Mouse (Mus musculus) heart, adult 8-10 months (tissue): ENCODE data around the gene Alkbh4. TPM values are rescaled to one million over a fixed set of nuclear protein-coding genes. Genes with fewer than 3 reads are reported as not detected.
"Not testable (repeated sequence)": the region's sequence is repeated elsewhere in the genome, so short reads cannot be mapped to it uniquely, and the experiment has no call there.

Experiments
- DNase-seq: peaks from one replicate; pipeline ENCODE4 v3.0.0; 2022; ENCODE audit warnings: low spot score
- total RNA-seq, 4 experiments: library from RNA; stranded (reverse); gene quantifications; 2 replicates each; pipeline ENCODE4 v1.2.4; 2022

Alkbh4 gene
- total RNA-seq: 1 to 10 TPM; 4.0 to 5.4 (median 4.6) TPM

DNA sequence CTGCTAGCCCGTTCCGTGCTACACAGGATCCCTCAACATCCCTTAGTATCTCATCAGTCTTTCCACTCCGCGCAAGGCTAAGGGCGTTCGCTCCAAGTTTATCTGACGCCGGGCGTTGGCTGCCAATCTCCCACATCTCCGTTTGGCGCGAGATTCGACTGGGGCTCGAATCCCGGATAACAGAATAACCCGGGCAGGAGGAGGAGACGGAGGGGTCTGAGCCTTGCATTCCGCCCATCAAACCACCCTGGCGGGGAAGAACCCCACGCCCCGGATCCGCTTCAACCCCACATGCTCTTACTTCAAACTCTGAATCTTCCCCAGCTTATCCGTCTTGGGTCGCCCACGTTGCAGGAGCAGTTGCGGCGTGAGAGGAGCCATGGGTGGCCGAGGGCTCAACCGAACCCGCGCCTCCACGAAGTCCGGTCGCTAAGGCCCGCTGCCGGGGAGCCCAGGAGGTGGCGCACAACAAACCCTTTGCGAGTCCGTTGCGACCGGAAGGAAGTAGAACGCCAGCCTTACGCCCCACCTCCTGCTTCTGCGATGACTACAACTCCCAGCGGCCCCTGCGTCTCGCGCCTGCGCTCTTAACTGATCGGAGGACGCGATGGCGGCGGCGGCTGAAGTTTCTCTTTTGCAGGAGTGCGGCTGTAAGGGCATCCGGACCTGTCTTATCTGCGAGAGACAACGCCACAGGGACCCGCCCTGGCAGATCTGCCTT, at the start of gene Alkbh4, which contains the start of gene Lrwd1:
Gene Alkbh4, plus strand, starts transcription at position 576 of the 721 bp plus-strand sequence.
Gene Lrwd1, minus strand, starts transcription at position 504 of the 721 bp plus-strand sequence.
- peak; percentile 96 for DNase-seq

DNA sequence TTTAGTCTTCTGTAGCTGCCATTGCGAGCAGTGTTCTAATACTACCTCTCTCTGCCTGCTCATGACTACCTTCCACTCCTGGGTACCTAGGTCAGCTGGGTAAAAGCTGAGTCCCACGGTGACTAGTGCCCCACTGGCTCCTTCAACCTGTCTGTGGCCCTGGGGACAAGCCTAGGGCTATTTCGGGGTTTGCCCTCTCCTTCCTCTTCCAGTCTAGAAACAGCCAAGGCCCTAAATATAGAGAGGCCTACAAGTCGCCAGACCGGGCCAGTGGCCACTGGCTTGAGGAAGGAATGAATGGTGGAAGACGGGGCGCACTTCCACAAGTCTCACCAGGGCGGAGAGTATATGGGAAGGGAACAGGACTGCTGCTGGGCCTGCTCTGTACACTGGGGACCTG, 49.7 kb upstream of the Alkbh4 start:
- no peak for DNase-seq

DNA sequence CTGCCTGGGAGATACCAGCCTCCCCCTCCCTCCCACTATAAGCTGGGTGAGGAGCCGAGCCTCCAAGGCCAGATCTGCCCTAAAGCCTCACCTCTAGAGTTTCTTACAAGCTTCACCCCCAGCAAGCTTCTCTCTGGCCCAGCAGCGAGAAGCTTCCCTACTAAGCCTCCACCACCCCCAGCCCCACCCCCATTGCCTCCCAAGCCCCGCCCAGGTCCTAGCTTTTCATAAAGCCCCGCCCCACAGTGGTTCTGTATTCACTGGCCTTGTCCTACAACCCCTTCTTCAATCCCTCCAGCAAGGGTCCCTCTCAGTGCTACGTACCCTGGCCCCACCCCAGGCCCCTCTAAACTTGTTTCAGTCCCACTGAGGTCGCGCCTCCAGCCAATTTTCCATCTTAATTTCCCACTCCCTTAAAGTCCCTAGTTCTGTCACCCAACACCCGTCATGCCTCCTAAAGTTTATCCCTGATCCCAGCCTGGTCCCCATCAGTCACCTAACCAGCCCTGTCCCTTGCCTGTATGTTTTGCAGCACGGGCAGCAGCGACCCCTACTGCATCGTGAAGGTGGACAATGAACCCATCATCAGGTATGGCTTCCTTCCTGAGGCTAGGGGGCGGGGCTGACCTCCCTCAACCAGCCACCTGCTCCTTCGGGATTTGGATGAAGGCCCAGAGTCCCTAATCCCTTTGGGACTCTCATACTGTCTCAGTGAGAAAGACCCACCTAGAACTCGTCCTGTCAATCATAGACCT, 46.9 kb upstream of the Alkbh4 start:
- no peak for DNase-seq

DNA sequence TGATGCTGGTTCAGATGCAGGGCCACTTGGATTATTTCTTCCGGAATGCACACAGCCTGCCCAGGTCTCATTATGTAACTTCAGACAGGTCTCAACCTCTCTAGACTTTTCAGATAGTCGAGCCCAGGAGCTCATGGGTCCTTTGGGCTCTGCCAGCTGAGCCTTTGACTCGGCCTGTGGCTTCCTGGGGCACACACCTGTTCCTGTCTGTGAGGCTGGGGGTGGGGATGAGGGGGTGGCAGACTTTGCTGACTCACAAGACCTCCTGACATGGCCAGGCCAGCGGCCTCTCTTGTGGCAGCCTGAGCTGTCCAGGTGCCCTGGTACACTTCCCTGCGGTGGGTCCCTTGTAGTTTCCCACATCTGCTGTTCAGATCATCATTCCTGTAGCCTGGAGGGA, 44.0 kb upstream of the Alkbh4 start:
- no peak for DNase-seq

DNA sequence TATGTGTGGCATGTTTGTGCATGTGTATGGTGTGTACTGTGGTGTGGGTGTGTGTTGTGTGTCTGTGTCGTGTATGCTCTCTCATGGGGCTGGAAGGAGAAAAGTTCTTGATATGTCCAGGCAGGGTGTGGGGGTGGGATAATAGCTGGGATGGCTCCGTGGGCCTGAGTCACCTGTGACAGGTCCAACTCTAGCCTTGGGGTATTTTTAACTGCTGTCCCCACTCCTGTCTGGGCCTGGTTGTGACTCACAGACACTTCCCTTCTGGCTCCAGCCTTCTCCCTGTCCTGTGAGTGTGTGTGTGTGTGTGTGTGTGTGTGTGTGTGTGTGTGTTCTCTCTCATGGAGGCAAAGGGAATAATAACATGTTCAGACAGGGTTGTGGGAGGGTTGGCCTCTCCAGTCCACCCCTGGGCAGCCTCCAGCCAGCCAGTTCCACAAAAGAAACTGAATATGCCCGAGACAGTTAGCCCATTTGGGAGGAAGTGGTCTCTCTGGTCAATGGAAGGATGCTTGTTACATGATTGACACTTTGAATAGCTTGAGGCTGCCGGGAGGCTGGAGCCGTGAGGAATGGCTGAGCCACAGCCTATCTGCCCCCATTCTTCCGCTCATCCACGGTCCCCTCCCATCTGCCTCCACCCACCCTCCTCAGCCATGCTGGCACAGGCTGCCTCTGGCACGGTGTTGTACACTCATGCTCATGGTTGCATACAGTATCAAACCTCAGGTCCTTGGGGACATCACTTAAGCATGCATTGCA, 41.5 kb upstream of the Alkbh4 start:
- DNase-seq: no peak

DNA sequence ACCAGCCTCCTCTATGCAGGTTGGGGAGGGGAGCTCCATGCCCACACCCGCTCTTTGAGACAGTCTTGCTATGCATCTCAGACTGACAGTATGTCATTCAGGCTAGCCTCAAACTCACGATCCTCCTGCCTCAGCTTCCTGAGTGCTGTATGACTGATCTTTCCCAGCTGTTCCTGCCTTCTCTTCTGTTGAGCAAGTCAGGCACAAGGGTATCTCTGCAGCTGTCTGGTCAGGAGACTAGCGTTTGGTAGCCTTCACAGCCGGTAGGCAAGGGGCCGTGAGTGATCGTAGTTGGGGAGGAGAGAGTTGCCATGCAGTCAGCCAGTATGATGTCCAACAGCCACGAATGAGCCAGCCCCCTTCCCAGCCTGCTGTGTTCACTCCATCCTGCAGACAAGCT, 40.9 kb upstream of the Alkbh4 start:
- DNase-seq: no peak

DNA sequence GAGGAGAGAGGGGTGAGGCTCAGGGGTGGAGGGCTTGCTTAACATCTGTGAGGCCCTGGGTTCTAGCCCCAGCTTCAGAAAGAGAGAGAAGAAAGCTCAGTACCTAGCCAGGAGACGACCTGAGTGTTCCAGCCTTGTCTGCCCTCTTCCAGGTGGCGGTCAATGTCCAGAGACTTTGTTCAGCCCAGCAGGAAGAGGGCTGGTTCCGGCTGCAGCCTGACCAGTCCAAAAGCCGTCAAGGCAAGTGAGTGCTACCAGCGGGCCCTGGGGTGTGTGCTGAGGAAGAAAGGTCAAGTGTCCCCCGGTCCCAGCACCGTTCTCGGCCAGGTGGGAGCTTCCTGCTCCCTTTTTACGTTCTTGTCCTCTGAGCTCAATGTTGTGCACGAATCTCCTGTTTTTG, 37.4 kb upstream of the Alkbh4 start:
- DNase-seq: no peak

DNA sequence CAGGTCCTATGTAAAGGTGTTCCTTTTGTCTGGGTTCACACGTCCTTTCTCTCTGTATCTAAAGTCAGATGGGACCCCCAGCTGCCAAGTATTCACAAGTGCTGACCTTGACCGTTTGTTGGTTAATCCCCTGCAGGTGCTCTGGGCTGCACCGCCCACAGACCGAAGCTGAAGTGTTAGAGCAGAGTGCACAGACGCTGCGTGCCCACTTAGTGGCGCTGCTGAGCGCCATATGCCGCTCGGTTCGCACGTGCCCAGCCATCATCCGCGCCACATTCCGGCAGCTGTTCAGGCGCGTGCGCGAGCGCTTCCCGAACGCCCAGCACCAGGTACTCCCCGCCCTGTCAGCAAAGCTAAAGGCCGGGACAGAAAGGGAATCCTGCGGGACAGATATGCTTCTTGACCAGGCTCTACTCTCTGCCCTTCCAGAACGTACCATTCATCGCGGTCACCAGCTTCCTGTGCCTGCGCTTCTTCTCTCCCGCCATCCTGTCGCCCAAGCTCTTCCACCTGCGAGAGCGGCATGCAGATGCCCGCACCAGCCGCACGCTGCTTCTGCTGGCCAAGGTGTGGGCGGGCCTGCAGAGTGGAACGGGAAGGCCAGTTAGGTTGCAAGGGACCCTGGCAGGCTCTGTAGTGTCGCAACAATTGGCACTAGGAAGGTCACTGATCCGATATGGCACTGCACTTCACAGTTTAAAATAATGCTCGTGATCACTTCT, 33.7 kb upstream of the Alkbh4 start:
- no peak for DNase-seq

DNA sequence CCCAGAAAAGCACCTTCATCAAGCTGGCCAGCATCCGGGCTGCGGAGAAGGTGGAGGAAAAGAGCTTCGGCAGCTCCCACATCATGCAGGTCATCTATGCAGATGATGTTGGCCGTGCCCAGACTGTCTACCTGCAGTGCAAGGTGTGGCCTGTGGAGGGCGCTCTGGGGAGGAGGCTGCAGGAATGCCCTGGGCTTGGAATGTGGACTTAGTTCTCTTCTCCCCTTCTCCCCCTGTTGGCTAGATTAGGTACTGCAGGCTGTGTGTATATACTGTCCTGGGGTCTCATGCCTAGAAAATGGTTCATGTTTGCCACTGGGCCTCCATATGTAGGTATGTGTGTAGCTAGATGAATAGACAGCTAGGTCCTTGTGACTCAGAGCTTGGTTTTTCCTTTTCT, 31.4 kb upstream of the Alkbh4 start:
- DNase-seq: no peak

DNA sequence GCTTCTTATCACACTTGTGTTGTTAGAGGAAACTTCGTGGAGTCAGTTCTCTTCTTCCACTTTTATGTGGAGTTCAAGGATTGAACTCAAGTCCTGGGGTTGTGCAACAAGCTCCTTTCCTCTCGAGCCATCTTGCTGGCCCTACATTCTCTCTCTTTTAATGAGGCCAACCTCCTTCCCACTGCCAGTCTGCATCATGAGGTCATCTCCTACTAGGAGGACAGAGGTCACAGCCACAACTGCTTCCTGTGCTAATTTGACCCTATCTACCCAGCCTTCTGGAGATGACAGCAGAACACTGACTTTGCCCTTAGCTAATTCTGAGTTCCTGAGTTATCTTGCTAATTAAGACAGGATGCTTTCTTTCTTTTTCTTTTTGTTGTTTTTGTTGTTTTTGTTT, 27.5 kb upstream of the Alkbh4 start:
- DNase-seq: no peak

DNA sequence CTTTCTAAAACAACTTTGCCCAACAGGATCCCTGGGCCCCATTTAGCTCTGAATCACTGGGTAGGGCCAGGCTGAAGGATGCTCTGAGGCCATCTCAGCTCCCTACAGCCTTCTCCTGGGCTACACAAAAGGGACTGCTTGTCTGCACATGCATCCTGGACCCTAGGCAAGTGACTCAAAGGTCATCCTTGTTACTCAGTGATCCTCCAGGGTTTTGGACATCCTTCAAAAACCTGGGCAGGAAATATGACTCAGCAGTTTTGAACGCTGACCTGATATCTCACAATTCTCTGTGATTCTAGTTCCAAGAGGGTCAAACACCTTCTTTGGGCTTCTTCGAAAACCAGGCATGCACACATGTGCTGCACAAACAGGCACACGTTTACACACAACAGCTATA, 26.9 kb upstream of the Alkbh4 start:
- no peak for DNase-seq

DNA sequence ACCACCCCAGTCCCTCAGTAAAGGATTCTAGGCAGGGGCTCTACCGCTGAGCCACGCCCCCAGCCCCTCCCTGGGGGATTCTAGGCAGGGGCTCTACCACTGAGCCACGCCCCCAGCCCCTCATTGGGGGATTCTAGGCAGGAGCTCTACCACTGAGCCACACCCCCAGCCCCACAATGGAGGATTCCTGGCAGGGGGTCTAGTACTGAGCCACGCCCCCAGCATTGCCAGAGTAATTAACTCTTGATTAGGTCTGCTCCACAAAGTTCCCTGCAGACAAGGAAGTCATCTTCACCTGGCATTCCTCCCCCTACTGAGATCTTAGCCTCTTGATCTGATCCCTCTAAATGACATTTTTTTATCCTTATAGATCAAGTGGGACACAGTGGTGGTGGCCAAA, 22.4 kb upstream of the Alkbh4 start:
- not testable (repeated sequence) for DNase-seq

DNA sequence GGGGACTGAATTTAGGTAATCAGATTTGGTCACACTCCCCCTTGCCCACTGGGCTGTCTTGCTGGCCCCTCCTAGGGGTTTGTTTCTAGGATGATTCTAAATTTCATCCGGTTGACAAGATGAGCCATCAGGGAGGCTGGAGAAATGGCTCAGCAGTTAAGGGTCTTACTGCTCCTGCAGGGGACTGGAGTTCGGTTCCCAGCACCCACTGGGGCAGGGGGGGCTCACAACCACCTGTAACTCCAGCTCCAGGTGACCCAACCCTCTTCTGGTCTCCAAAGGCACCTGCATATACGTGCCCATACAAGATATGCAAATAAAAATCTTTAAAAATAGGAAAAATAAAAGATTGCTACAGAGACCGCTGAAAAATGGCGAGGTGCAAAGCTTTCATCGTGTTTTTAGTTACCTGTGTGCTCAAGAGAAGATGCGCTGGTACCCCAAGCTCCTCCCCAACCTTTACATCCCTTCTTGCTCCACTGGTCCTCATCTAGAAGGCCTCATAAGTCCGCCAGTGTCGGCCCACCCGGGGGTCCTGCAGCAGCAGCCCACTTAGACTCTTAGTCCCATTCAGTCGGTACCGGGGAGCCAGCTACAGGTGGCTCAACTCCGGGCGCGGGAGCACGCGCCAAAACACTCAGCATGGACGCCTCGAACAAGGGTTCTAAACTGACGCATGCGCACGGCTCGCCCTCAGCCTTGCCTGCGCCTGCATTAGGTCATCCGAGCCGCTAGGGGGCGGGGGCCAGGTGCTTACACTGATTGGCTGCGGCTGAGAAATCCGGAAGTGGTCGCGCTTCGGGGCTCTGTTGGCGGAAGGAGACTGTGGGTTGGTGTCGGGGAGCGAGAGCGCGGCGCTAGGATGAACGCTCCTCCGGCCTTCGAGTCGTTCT, 19.8 kb upstream of the Alkbh4 start, which contains the start of gene Polr2j:
Gene Polr2j, plus strand, starts transcription at position 741 of the 893 bp plus-strand sequence.
- DNase-seq: peak; percentile 97

DNA sequence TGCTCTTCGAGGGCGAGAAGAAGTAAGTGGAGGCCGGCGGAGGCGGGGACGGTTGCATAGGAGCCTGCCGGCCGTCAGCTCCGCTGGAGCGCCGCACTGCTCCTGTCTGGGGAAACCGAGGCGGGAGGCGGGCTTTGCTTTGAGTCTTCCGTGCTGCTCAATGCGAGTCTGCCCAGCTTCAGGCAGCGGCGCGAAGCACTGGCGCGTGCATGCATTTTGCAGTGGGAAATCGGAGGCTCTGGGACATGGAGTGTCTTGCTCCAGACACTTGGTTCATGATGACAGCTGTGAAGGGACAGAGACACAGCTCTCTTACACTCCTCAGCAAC, 19.2 kb upstream of the Alkbh4 start:
- no peak for DNase-seq

DNA sequence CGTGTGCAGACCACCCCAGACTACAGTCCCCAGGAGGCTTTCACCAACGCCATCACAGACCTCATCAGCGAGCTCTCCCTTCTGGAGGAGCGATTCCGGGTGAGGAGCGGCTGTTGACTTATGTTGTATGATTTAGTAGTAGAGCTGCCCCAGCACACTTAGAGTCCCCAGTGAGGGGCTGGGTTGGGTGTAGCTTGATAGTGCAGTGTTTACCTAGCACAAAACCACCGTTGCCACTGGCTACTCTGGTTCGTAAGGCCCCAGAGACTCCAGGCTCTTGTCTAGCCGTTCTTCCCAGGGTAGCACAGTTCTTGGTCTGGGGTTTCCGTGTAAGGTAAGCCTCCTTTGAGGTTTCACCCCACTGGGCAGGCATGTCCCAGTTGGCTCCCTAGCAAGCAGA, 13.8 kb upstream of the Alkbh4 start:
- DNase-seq: no peak

DNA sequence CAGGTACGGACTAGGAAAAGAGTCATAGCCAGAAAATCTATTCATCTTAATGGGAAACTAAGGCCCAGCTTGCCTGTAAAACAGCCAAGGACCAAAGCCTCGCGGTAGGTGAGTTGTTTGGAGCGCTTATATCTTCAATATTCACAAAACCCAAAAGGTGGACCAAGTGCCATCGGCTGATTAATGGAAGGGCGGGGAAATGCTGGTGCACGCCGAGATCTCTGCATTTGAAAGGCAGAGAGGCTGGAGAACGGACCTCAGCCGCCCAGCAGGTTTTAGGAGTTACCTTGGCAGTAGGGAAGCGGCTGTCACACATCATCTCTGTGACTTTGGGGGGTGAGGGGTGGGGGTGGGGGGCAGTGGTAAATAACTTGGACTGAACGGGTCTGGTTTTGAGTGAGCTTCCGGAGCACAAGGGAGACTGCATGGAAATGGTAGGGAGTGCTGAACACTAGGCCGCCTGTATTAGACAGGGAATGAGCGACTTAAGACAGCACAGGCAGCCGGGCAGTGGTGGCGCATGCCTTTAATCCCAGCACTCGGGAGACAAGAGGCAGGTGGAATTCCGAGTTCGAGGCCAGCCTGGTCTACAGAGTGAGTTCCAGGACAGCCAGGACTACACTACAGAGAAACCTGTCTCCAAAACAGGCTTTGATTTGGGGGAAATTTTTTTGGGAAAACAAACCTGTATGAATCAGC, 495 bp downstream of the Alkbh4 start:
- no peak for DNase-seq

DNA sequence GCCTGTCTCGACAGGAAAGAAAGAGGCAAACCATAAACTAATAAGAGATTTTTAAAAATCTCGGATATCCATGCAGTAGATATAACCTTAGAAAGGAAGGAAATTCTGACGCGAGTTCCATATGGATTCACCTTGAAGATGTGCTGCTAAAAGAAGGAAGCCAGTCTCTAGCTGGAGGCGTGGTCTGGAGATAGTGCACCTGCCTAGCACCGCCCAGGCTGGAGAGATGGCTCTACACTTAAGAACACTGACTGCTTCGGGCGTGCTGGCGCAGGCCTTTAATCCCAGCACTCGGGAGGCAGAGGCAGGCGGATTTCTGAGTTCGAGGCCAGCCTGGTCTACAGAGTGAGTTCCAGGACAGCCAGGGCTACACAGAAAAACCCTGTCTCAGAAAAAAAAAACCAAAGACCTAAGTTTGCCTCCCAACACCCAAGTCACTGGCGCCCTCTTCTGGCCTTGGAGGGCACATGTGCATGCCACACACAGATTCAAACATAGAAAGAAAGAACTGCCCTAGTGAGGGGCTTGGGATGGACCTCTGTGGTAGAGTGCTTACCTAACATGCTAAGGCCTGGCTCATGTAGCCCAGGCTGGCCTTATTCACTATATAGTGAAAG, 1.8 kb downstream of the Alkbh4 start:
- DNase-seq: no peak

DNA sequence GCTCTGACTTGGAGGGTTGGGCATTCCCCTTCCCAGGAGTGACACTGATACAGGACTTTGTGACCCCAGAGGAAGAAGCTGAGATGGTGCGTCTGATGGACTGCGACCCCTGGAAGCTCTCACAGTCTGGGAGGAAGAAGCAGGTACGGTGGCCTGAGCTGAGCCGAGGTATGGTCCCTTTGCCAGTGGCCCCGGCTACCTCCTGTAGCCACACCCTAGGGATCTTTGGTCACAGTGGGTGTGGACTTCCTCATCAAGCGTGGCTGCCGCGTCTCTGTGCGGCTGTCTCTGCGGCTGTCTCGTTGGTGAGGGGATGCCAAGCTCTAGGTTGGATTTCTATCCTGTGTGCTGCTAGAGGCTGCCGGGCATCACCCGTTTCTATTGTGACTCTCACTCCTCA, 3.4 kb downstream of the Alkbh4 start:
- DNase-seq: no peak

DNA sequence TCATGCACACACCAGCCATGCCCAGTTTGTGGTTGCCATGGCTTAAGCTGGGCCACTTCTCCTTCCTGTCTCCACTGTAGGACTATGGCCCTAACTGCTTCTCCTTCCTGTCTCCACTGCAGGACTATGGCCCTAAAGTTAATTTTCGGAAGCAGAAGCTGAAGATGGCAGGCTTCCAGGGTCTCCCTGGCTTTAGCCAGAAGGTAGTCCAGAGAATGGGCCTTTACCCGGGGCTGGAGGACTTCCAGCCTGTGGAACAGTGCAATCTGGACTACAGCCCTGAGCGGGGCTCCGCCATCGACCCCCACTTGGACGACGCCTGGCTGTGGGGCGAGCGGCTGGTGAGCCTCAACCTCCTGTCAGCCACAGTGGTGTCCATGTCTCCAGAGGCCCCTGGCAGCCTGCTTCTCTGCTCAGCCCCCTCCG, 4.1 kb downstream of the Alkbh4 start:
- no peak for DNase-seq

DNA sequence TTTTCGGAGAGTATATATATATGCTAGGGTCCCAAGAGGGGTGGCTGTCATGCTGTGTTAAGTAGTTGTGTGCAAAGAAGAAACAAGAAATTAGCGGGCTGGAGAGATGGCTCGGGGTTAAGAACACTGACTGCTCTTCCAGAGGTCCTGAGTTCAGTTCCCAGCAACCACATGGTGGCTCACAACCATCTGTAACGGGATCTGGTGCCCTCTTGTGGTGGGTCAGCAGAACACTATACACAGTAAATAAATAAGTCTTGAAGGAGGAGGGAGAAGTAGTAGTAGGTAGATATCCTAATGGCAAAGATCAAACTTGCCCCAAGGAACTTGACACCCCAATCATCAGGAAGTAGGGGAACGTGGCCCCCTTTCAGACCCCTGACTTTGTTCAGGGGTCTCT, 6.8 kb downstream of the Alkbh4 start:
- DNase-seq: no peak
